Mouse (Mus musculus) hindbrain, embryonic 12.5 days (tissue): ENCODE measurements at regions not wholly inside any gene's neighbourhood (a gene's known extent, or its start where the extent isn't known, plus 50 kb on each side); places are given as distances from the start of the nearest gene placed in this dataset.

Experiments used
- ATAC-seq: fragments of 200-750 bp; cut with Nextera tagmentation; 2 replicates; pipeline ENCODE4 v1.8.0; 2017; ENCODE audit warnings: moderate TSS enrichment; ENCODE audit not compliant: low FRiP score
- H3K27ac ChIP-seq: fragments of 300-500 bp; sonication (generic); 2 replicates; pipeline ENCODE4 v1.5.1; 2016; ENCODE audit warnings: mild to moderate bottlenecking
- H3K27me3 ChIP-seq: fragments of 300-500 bp; sonication (generic); 2 replicates; pipeline ENCODE4 v1.6.1; 2016; ENCODE audit warnings: mild to moderate bottlenecking
- H3K36me3 ChIP-seq: fragments of 300-500 bp; sonication (generic); 2 replicates; pipeline ENCODE4 v1.6.1; 2016; ENCODE audit warnings: mild to moderate bottlenecking
- H3K4me1 ChIP-seq: fragments of 300-500 bp; sonication (generic); 2 replicates; pipeline ENCODE4 v1.6.1; 2016
- H3K4me2 ChIP-seq: fragments of 300-500 bp; sonication (generic); replicated peaks from 2 replicates; pipeline ENCODE4 v1.6.1; 2016; ENCODE audit warnings: mild to moderate bottlenecking
- H3K4me3 ChIP-seq: fragments of 300-500 bp; sonication (generic); 2 replicates; pipeline ENCODE4 v1.5.1; 2016; ENCODE audit warnings: mild to moderate bottlenecking
- H3K9ac ChIP-seq: fragments of 300-500 bp; sonication (generic); 2 replicates; pipeline ENCODE4 v1.6.1; 2016; ENCODE audit warnings: mild to moderate bottlenecking, moderate library complexity
- H3K9me3 ChIP-seq: fragments of 300-500 bp; sonication (generic); replicated peaks from 2 replicates; pipeline ENCODE4 v1.6.1; 2016; ENCODE audit warnings: mild to moderate bottlenecking
- WGBS: fragments of 180-500 bp; shearing (Covaris S2); methylation state at CpG from one replicate; pipeline ENCODE4 v1.1.7; 2016; 5-methylcytosine and 5-hydroxymethylcytosine counted together

GRCm38 (mm10) chr14:120845172-120845571 lies 65.9 kb upstream of the Ipo5 start:
- WGBS: 84% methylated on average over 2 of the region's 2 CpGs
- no peak overlapping the region for H3K4me2 ChIP-seq

DNA sequence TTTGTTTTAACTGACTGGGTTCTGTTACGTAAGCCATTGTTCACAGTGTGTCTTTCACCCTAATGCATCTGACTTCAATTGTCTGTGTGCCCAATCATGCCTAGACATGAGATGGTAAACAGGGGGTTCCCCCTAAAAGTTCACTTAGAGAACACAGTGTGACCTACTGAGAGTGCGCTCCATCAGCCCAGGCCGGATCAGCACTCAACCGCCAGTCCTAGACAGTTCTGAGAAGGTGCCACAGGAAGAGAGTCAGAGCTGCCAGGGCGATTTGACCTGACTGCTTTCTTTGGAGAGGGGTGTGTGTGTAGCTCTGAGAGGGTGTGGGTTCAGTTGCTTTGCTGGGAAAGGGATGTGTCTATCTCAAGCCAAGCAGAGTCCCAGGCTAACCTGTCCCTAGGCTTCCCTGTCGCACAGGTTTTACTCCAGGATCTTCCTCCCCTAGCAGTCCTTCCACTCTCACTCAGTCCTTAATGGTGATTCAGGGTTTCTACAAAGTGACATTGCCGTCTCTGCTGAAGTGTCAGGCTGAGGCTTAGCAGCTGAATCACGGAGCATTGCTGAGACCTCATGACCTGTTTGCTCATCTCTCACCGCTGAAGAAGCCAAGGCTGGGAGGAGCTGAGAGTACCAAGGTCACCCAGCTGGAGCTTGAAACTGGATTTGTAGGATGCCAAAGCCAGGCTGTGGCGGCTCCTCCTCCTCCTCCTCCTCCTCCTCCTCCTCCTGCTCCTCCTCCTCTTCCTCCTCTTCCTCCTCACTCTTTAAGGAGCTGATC lies 64.8 kb upstream of the Ipo5 start:
- 67% methylated on average over 10 of the region's 10 CpGs for WGBS
- H3K9me3 ChIP-seq: no peaks in the 10 kb centered on the region
- no peak overlapping the region for H3K4me3 ChIP-seq
- H3K27ac ChIP-seq: no peak overlapping the region
- peaks cover 6% of the 10 kb centered on the region for H3K4me1 ChIP-seq
- H3K4me2 ChIP-seq: no peak overlapping the region
- no peaks in the 10 kb centered on the region for H3K27me3 ChIP-seq
- H3K36me3 ChIP-seq: no peaks in the 10 kb centered on the region
- H3K9ac ChIP-seq: no peak overlapping the region
- ATAC-seq: no peak

More at GRCm38 (mm10) chr14:120845172-120845571, 65.9 kb upstream of the Ipo5 start:
- H3K4me1 ChIP-seq: peaks cover 6% of the 10 kb centered on the region
- no peaks in the 10 kb centered on the region for H3K36me3 ChIP-seq
- ATAC-seq: no peak
- H3K9ac ChIP-seq: no peak overlapping the region
- H3K27me3 ChIP-seq: no peaks in the 10 kb centered on the region
- no peaks in the 10 kb centered on the region for H3K9me3 ChIP-seq
- no peak overlapping the region for H3K27ac ChIP-seq
- H3K4me3 ChIP-seq: no peak overlapping the region

- no peaks in the 10 kb centered on the region for H3K9me3 ChIP-seq
- no peak for ATAC-seq
- no peak overlapping the region for H3K4me2 ChIP-seq
- no peak overlapping the region for H3K27ac ChIP-seq
- 74% methylated on average over 5 of the region's 5 CpGs for WGBS
- H3K4me1 ChIP-seq: peaks cover 6% of the 10 kb centered on the region
- no peaks in the 10 kb centered on the region for H3K27me3 ChIP-seq
- H3K9ac ChIP-seq: no peak overlapping the region
- no peaks in the 10 kb centered on the region for H3K36me3 ChIP-seq
- no peak overlapping the region for H3K4me3 ChIP-seq
Measured at GRCm38 (mm10) chr14:120847006-120847405, 64.0 kb upstream of the Ipo5 start.

DNA sequence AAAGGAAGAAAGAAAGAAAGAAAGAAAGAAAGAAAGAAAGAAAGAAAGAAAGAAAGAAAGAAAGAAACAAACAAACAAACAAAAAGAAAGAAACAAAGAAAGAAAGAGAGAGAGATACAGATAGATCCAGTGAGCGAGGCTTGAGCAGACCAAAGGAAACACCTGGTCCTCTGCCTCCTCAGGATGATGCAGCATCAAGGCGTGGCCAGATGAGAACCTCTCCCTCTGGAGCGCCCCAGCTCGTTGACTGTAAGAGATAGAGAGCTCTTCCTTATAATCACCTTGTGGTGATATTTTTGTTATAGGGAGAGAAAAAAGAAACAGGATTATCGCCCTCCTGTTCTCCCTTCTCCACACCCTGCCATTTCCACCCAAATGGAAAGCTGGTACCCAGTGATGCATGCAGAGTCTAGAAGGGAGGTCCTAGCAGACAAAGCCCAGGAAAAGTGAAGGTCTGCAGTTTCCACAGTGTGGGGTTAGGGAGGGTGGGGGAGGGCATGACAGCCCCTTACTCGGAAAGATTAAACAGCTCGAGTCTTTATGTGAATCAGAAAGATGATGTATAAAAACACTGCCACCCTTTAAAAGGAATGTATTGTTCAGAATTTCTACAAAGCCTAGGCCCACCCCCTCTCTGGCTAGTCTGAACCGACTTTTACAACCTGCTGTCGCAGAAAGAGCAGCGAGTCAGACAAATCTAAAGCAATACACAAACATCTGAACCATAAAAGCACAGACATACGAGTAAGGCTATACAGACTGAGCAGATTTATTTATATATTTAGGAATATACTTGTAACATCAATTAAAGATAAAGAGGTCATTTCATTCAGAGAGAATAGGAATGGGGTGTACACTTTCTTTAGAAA lies 62.7 kb upstream of the Ipo5 start:
- Histone ChIP-seq H3K9me3 (no peaks in the 10 kb centered on the region), H3K4me3 (no peak overlapping the region), H3K27ac (no peak overlapping the region), H3K9ac (no peak overlapping the region), H3K36me3 (no peaks in the 10 kb centered on the region), H3K4me2 (no peak overlapping the region), H3K4me1 (peaks cover 6% of the 10 kb centered on the region), H3K27me3 (no peaks in the 10 kb centered on the region)
- 55% methylated on average over 11 of the region's 11 CpGs for WGBS
- ATAC-seq: peak; percentile 19; the same call in 1 of the 2 replicates

- Histone ChIP-seq H3K27ac (no peak overlapping the region), H3K27me3 (no peaks in the 10 kb centered on the region), H3K9ac (no peak overlapping the region), H3K4me3 (no peak overlapping the region), H3K9me3 (no peaks in the 10 kb centered on the region), H3K36me3 (no peaks in the 10 kb centered on the region), H3K4me2 (no peak overlapping the region), H3K4me1 (peaks cover 6% of the 10 kb centered on the region)
- no peak for ATAC-seq
- WGBS: 71% methylated on average over 10 of the region's 10 CpGs
Measured at GRCm38 (mm10) chr14:120849159-120849558, 61.9 kb upstream of the Ipo5 start.

DNA sequence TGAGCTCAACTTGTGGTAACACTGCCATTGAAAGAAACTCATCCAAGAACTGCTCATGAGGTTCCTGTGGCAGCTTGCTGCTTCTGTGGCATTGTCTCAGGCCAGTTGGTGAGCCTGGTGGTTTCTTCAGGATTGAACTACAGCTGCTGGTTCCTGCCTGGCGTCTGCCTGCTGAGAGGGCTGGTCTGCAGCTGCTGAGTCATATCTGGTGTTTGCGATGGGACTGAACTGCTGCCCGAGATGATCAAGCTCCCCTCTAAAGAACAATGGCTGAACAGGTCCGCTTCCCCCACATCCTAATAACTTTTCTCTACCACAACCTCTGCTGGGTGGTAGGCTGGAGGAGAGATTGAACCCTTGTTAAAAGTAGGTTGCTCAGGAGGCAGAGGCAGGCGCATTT lies 57.4 kb upstream of the Ipo5 start:
- Histone ChIP-seq H3K9ac (no peak overlapping the region), H3K36me3 (no peaks in the 10 kb centered on the region), H3K9me3 (peaks cover 4% of the 10 kb centered on the region; the same call in 1 of the 2 replicates), H3K27me3 (no peaks in the 10 kb centered on the region), H3K4me2 (no peak overlapping the region), H3K4me3 (no peak overlapping the region), H3K27ac (no peak overlapping the region), H3K4me1 (0 out of 2 replicates have a peak, but pooled peaks cover 3% of the 10 kb centered on the region)
- WGBS: 78% methylated on average over 5 of the region's 5 CpGs
- ATAC-seq: no peak

GRCm38 (mm10) chr14:120854559-120854958 lies 56.5 kb upstream of the Ipo5 start:
- Histone ChIP-seq H3K4me3 (no peak overlapping the region), H3K27ac (no peak overlapping the region), H3K9ac (no peak overlapping the region), H3K4me1 (no peaks in the 10 kb centered on the region), H3K4me2 (no peak overlapping the region), H3K27me3 (no peaks in the 10 kb centered on the region), H3K36me3 (no peaks in the 10 kb centered on the region), H3K9me3 (peaks cover 9% of the 10 kb centered on the region)
- no peak for ATAC-seq
- 52% methylated on average over 7 of the region's 7 CpGs for WGBS

DNA sequence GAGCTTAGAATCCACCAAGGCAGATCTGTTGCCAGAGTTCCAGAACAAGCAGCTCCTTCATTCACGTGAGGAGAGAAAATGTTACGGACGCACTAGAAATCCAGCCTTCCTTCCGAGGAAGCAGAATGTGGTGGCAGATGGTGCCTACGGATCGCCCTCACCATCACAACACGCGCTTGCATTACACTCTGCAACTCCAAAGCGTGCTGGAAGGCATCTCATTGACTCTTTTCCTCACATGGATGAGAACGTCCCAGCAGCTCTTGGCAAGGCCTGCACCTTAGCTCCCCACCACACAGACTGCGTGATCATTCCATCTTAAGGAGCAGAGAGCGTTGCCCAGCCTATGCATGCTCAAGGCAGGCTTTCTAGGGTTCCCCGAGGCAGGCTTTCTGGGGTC lies 55.8 kb upstream of the Ipo5 start:
- Histone ChIP-seq H3K27me3 (no peaks in the 10 kb centered on the region), H3K9me3 (peaks cover 9% of the 10 kb centered on the region), H3K36me3 (no peaks in the 10 kb centered on the region), H3K27ac (no peak overlapping the region), H3K4me2 (no peak overlapping the region), H3K4me3 (no peak overlapping the region), H3K9ac (no peak overlapping the region), H3K4me1 (no peaks in the 10 kb centered on the region)
- WGBS: 92% methylated on average over 13 of the region's 13 CpGs
- no peak for ATAC-seq
